ENCODE assay signal across 19 mouse cellular contexts in the genomic region with DNA sequence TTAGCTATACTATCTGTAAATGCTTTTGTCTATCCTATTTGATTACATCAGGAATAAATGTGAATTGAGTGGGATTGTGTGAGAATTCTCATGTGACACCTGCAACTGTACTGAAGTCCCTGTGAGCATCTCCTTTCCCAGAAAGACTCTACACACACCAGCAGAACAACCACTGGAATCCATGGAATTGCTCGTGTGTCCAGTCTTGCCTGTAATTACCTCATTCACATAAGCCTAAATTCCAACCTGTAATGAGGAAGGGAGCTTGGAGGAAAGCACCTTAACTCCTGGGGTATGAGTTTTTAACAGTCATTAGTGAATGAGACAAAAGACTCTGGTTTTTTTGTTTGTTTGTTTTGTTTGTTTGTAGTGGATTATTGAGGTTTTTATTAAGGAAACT. TPM values are rescaled to one million over a fixed set of nuclear protein-coding genes. Genes with fewer than 3 reads are reported as not detected.
A peak's percentile ranks its signal among the peaks of the same experiment; 100 is the strongest.
DNase-seq lines count a peak whose midpoint lies in the region; ATAC-seq and TF ChIP-seq lines count a peak whose summit lies in the region.
"Had no signal": no experiment of that assay in that cellular context is flagged by ENCODE, and none has a peak within 500 bp of the region (broad histone marks: within the 10 kb centered on the region; RNA-seq: fewer than 3 reads in every experiment).

No protein-coding gene starts in this region.

- ATAC-seq in hindbrain, embryonic 14.5 days (ENCODE audit: low FRiP score), result no peak
- ATAC-seq in hindbrain, embryonic 11.5 days (ENCODE audit: low FRiP score), result no peak
- ATAC-seq in Patski, result peak; percentile 79
- ATAC-seq in heart, embryonic 12.5 days (ENCODE audit: insufficient number of reproducible peaks, low FRiP score), result no peak
- ATAC-seq: forebrain, embryonic 13.5 days; forebrain, embryonic 15.5 days; forebrain, postnatal 0 days had no signal

- in situ Hi-C loops in Patski (cut with MboI; ENCODE audit: low pct_unique_long_range_greater_than_20kb), result no loop called here

- peak; percentile 10 for DNase-seq in hindbrain, embryonic 14.5 days (ENCODE audit: low spot score)
- DNase-seq in hindbrain, embryonic 11.5 days (ENCODE audit: low spot score), result no peak
- DNase-seq in 3T3-L1 (ENCODE audit: low read depth, low spot score) (peak; percentile 16), Patski (ENCODE audit: low read depth, low spot score) (no peak)
- DNase-seq: adrenal gland, postnatal 25 days; cerebellum, adult 11 months; cerebellum, adult 18-20 months; cerebellum, adult 8-10 months; cerebellum, adult 9-11 months; cerebellum, postnatal 14 days; cerebellum, postnatal 36 days; embryo, embryonic 11 days; forebrain, postnatal 0 days had no signal

- no peak overlapping the region for H3K4me3 ChIP-seq in hindbrain, embryonic 14.5 days (replicated peaks; ENCODE audit: low read length)
- H3K4me3 ChIP-seq in hindbrain, embryonic 11.5 days (ENCODE audit: low read depth, low read length), result no peak overlapping the region
- no peak overlapping the region for H3K4me3 ChIP-seq in heart, embryonic 12.5 days
- H3K4me3 ChIP-seq: embryonic facial prominence, embryonic 13.5 days; embryonic facial prominence, embryonic 15.5 days; erythroblast, embryonic 14.5 days; forebrain, embryonic 13.5 days; forebrain, embryonic 15.5 days had no signal

- CTCF ChIA-PET in Patski (lab: Charles Lee), result no interaction called here

- WGBS in hindbrain, embryonic 14.5 days, result 69% methylated on average over 1 of the region's 1 CpGs
- WGBS in hindbrain, embryonic 11.5 days, result 76% methylated on average over 1 of the region's 1 CpGs
- 70% methylated on average over 1 of the region's 1 CpGs for WGBS in heart, embryonic 12.5 days

- POLR2A ChIA-PET in Patski (lab: Charles Lee), result no interaction called here

- no peaks in the 10 kb centered on the region for H3K36me3 ChIP-seq in hindbrain, embryonic 14.5 days (replicated peaks; ENCODE audit: control insufficient read depth, insufficient read depth)
- H3K36me3 ChIP-seq in hindbrain, embryonic 11.5 days (ENCODE audit: control insufficient read depth, insufficient read depth, low read length), result no peaks in the 10 kb centered on the region
- no peaks in the 10 kb centered on the region for H3K36me3 ChIP-seq in heart, embryonic 12.5 days
- H3K36me3 ChIP-seq: embryonic facial prominence, embryonic 13.5 days; embryonic facial prominence, embryonic 15.5 days; forebrain, embryonic 15.5 days had no signal

- no peaks in the 10 kb centered on the region for H3K27me3 ChIP-seq in hindbrain, embryonic 14.5 days (ENCODE audit: control insufficient read depth, insufficient read depth, low read length)
- no peaks in the 10 kb centered on the region for H3K27me3 ChIP-seq in hindbrain, embryonic 11.5 days (ENCODE audit: control insufficient read depth, insufficient read depth, low read length)
- H3K27me3 ChIP-seq in Patski, result peaks cover 9% of the 10 kb centered on the region
- no peaks in the 10 kb centered on the region for H3K27me3 ChIP-seq in heart, embryonic 12.5 days (replicated peaks)
- H3K27me3 ChIP-seq: embryonic facial prominence, embryonic 13.5 days; embryonic facial prominence, embryonic 15.5 days; forebrain, embryonic 13.5 days; forebrain, embryonic 15.5 days had no signal

- TF ChIP-seq CTCF in Patski (IDR thresholded peaks at IDR 0.05), result no peak

- H3K4me2 ChIP-seq in hindbrain, embryonic 14.5 days (replicated peaks), result no peak overlapping the region
- no peak overlapping the region for H3K4me2 ChIP-seq in hindbrain, embryonic 11.5 days (replicated peaks; ENCODE audit: low read depth, low read length)
- H3K4me2 ChIP-seq in heart, embryonic 12.5 days, result no peak overlapping the region
- H3K4me2 ChIP-seq: embryonic facial prominence, embryonic 13.5 days; embryonic facial prominence, embryonic 15.5 days; forebrain, embryonic 13.5 days; forebrain, embryonic 15.5 days had no signal

- no peaks in the 10 kb centered on the region for H3K4me1 ChIP-seq in hindbrain, embryonic 14.5 days (replicated peaks; ENCODE audit: control insufficient read depth, insufficient read depth, low read length)
- H3K4me1 ChIP-seq in hindbrain, embryonic 11.5 days (replicated peaks; ENCODE audit: control insufficient read depth, insufficient read depth, low read length), result no peaks in the 10 kb centered on the region
- H3K4me1 ChIP-seq in heart, embryonic 12.5 days (replicated peaks), result no peaks in the 10 kb centered on the region
- H3K4me1 ChIP-seq: embryonic facial prominence, embryonic 13.5 days; embryonic facial prominence, embryonic 15.5 days; forebrain, embryonic 13.5 days; forebrain, embryonic 15.5 days had no signal

- no peak overlapping the region for H3K9ac ChIP-seq in hindbrain, embryonic 14.5 days
- no peak overlapping the region for H3K9ac ChIP-seq in hindbrain, embryonic 11.5 days (ENCODE audit: low read depth, low read length)
- H3K9ac ChIP-seq in heart, embryonic 12.5 days, result no peak overlapping the region
- H3K9ac ChIP-seq: embryonic facial prominence, embryonic 13.5 days; embryonic facial prominence, embryonic 15.5 days; forebrain, embryonic 13.5 days; forebrain, embryonic 15.5 days; forebrain, postnatal 0 days had no signal

- H3K9me3 ChIP-seq in hindbrain, embryonic 14.5 days (ENCODE audit: control insufficient read depth, low read length), result no peaks in the 10 kb centered on the region
- no peaks in the 10 kb centered on the region for H3K9me3 ChIP-seq in hindbrain, embryonic 11.5 days (ENCODE audit: control insufficient read depth, low read length)
- H3K9me3 ChIP-seq in heart, embryonic 12.5 days (replicated peaks), result no peaks in the 10 kb centered on the region
- H3K9me3 ChIP-seq: embryonic facial prominence, embryonic 13.5 days; embryonic facial prominence, embryonic 15.5 days; forebrain, embryonic 13.5 days; forebrain, embryonic 15.5 days had no signal

- no peak overlapping the region for H3K27ac ChIP-seq in hindbrain, embryonic 14.5 days
- no peak overlapping the region for H3K27ac ChIP-seq in hindbrain, embryonic 11.5 days (ENCODE audit: low read depth, low read length)
- H3K27ac ChIP-seq in heart, embryonic 12.5 days (ENCODE audit: poor library complexity, severe bottlenecking), result no peak overlapping the region
- H3K27ac ChIP-seq: embryonic facial prominence, embryonic 13.5 days; embryonic facial prominence, embryonic 15.5 days; forebrain, embryonic 13.5 days; forebrain, embryonic 15.5 days had no signal

RNA-seq across cellular contexts. Expression of a gene that starts 12.6 kb away (rescaled TPM):
- polyA plus RNA-seq in hindbrain, embryonic 14.5 days (2014; fragmentation: Nextera tagmentation; extraction: Ambion mirVana), result 6.0 and 6.3 TPM in 2 replicates
- 0.26 and 0.86 TPM in 2 replicates for polyA plus RNA-seq in hindbrain, embryonic 11.5 days (2014; fragmentation: Nextera tagmentation; extraction: Ambion mirVana)
- polyA plus RNA-seq in Patski (2021), result 1.2 TPM
- 0.19 TPM in 2 replicates for polyA plus RNA-seq in heart, embryonic 12.5 days (2016; fragmentation: Nextera tagmentation; extraction: Ambion mirVana)
- polyA plus RNA-seq: erythroblast, embryonic 14.5 days had no signal

Comparison
In these comparisons a context has a peak if more than half of its experiments do, and no peak if none do; other contexts are left out.
1. DNase-seq: peak in hindbrain, embryonic 14.5 days (single experiment) and 3T3-L1 (single experiment); none in hindbrain, embryonic 11.5 days (single experiment) and Patski (single experiment).